Mouse (Mus musculus) retina, embryonic 14.5 days (tissue): ENCODE results near the gene Col8a2.

Experiments
- DNase-seq: peaks from one replicate; pipeline ENCODE4 v3.0.0-alpha.2; 2015; ENCODE audit warnings: low spot score

The Col8a2 gene

DNA sequence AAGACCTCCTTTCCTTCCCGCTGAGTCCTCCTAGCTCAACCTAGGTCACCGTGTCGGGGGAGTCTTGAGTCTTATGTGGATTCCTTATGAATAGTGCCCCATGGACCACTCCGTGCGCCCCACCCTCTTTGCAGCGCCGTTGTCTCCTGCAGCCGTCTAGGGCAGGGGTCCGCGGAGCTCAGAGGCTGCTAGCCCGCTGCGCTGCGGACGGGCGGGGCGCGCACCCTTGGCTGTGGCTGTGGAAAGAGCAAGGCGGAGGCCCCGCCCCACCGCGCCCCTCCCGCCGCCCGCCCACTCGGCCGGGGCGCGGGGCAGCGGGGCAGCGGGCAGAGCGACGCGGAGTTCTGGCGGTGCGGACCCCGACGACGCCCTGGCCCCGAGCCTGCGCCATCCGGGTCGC, at the start of gene Col8a2:
Col8a2 (plus strand) TSS at position 302 of the 400 bp plus-strand sequence.
- DNase-seq, result peak; percentile 39

DNA sequence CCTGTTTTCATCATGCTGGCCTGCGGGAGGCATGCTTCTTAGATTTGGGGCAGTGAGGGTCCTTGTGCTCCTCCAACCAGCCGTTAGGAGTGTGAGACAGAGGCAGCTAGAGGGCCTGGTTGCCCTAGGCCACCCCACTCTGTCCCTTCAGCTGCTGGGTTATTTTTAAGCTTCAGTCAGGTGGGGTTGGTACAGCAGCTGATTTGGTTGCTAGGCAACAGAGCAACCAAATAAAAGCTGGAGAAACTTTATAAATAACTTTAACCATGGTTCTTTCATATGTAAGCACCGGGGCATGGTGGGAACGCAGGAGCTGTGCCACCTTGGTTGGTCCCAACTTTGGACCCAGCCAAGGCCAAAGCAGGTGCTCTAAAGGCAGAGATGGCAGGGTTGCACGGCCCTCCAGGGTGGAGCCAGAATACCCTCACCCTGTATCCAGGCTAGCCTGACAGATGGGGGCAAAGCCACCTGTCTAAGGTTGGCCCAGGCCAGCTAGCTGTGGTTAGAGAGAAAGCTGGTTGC, 48.8 kb upstream of the Col8a2 start:
- DNase-seq, result no peak

DNA sequence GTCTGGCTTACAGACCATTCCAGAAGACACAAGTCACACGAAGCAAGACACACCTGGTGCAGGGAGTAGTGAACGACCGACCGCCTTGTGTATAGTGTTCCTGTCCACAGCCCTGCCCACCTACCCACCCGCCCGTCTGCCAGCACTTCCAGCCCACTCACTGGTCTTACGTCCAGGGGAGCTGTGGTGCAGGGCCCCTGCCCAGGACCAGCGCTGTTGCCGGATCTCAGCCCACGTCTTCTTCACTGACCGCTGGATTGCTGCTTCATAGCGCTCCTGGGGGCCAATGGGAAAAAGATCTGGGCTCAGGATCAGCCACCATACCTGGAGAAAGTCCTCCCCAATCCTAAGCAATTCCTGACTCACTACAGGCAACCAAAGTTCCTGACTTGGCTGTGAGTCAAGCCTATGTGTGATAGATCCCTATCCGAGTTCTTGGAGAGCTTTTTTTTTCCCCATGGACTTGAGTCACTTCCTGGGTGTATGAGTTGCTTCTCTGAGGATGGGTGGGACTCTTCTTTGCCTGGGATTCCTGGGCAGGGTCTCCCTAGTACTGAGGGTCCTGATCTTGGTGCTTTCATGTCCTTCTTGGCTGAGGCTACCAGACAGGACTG, 46.6 kb upstream of the Col8a2 start:
- DNase-seq, result no peak

DNA sequence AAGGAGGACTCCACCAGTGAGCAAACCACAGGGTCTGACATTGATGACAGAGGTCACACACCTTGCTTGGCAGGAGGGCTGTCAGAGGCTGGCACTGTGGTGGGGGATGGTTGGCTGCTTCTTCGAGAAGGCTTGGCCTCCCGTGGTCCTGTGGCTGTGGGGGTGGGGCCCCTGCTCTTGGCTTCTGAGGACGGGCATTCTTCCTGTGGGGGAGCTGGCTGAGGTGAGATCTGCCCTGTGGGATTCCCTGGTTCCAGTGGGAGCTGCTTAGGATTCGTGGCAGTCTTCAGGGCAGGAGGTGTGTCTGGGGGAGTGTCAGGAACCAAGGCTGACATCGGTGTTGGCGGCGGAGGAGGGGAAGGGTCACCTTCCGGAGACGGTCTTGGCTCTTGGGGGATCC, 44.6 kb upstream of the Col8a2 start:
- no peak for DNase-seq

DNA sequence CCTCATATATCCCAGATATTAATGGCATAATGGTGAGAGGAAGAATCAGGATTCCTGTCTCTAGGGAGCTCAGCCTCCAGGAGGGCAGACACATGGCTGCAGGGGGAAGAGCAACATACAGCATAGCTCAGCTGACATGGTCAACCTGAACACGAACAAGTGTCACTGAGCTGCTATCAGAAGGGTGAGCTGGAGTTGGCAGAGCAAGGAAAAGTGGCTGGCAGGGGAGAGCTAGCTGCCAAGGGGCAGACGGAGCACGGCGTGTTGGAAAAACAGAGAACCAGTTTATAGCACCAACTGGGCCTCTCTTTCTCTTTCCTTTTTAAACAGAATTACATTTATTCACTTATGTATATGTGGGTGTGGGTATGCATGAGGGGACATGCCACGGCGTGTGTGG, 44.1 kb upstream of the Col8a2 start:
- no peak for DNase-seq

DNA sequence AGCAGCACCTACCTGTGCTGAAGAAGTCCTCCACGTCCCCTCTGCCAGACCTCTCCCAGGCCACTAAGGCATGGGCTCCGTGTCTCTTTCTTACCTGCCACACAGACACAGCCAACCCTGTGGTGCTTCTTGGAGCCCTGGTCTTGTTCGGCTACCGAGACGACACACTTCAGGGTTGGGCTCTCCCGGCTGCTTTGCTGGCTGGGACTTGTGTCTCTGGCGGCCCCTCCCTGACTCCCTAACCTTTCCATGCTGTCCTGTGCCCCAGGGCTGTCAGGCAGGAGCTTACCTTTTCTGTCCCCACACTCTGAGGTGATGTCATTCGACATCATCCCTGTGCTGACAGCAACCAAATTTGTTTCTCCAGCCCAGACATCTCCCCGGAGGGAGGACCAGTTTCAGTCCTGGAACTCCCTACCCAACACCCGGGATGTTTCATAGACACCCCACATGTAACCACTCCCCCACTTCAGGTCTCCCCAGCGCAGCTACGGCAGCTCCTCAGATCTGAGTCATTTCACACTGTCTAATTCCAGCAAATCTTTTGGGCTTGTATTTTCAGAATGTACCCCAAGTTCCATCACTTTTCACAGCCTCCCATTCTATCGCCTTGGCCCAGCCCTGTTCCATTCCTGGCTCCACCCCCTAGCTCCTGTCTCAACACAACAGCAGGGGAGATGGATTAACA, 40.2 kb upstream of the Col8a2 start:
- DNase-seq, result no peak

DNA sequence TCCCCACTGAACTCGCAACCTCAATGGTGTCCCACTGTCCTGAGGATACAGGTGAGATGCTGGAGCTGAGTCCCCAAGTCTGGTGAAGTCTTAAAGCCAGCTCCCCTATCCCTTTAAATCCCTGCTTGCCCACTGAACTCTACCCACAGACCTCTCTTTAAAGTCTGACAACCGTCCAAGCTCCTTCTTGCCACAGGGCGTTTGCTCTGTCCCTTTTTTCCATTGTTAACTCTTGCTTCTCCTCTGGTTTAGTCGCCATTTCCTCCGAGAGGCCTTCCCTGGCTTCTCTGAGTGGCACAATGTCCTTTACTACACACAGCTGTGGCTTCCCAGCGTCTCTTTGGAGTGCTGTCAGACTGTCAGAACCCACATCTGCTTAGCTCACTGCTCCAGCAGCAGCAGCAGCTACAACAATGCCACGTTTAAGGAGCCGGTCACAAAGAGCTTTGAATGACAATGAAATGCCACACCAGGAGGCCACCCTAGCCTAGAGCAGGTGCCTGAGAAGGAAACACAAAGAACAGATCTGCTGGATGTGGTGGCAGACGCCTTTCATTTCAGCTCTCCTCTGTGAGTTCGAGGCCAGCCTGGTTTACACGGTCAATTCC, 38.2 kb upstream of the Col8a2 start:
- DNase-seq, result peak; percentile 53

DNA sequence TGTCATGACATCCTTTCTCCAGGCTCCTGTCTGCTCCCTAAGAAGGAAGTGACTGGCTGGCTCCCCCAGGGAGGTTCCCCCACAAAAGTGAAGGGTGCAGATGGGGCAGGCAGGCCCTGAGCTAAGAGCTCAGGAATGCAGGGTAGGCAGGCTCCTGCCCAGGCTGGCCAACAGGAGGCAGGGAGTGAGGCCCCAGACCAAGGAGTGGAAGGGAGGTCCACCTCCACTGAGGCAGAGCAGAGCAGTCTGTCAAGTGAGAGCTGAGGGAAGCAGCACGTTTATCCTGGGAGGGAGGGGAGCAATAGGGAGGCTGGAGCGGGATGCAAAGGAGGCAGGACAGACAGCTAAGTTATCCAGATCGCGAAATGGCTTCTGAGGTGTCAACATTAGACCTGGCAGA, 35.9 kb upstream of the Col8a2 start:
- no peak for DNase-seq

DNA sequence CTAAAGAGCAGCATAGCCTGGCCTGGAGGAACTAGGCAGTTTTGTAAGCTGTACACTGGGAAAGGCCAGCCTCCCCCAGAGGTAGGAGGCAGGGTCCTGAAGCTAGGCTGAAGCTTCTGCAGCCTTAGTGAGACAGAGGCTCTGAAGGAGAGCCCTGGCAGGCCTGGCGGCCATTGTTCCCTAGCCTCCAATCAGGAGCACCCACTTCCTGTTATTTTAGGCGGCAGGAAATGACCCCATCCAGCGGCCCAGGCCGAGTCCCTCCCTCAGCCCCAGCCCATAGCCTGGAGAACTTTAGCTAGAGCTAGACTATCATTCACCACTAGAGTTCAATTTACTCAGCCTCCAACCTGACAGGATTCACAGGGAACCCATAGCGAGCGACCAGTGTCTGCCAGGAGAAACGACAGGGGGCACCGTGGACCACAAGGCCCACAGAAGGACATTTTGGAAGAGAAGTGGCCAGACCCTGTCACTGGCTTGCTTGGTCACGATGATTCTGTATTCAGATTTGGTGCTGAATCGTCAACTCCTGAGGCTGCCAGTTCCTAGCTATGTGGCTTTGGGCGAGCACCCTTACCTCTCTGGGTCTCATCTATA, 34.8 kb upstream of the Col8a2 start:
- DNase-seq, result no peak

DNA sequence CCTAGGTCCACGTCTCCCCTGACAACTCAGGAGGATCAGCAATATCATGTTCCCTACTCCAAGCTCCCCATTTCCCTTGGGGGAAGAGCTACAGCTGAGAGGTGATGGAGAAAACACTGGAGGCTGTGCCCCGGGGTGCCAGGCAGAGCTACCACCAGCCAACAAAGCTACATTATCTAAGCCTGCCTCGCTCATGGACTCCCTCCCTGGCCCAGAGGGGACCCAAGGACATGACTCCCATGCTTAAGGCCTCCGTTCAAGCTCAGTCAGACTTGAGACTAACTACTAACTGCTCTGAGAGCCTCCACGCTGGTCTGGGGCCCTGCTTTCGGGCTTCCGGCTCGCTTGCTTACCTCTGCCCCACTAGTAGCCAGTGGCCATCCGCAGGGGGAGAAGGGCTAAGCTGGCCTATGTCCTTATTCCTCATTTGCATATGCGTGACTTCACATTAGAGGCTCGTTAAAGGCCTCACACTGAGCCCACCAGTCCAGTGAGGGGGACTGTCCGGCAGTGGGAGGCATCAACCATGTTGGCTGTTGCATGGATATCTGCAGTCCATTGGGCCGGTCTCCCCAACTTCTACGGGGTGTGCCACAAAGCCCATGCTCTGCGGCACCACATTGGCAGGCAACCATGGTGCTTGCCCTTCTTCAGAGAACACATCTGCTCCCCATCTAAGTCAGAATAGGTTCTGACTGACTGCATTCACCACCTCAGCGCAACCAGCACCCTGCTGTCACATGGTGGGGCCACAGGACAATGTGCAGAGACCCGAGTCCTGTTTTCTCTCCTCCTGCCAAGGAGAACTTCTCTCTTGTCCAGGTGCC, 34.0 kb upstream of the Col8a2 start:
- no peak for DNase-seq

DNA sequence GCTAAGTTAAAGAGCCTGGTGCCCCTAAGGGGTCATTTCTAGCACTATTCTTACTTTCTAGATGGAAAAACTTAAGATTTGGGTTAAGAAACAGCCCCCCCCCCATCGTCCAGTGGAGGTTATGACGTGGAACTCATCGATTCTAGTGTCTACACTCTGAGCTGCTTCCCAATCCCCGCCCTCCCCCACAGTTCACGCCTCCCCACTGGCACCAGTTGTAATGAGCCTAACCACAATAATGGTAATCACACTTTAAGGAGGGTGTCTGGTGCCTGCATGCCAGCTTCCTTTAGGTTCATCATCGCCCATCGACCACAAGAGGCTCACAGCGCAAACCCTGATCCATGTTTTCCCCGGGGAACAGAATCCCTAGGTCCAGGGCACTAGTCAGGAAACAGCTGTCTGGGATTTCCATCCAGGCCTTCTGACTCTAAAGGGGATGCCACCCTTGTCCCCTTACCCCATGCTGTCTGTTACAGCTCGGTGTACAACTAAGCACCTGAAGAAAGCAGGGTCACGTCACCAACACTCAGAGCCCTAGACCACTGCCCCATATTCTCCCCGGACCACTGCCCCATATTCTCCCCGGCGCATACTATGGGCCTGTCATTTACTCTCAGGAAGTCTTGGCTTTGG, 32.8 kb upstream of the Col8a2 start:
- no peak for DNase-seq

DNA sequence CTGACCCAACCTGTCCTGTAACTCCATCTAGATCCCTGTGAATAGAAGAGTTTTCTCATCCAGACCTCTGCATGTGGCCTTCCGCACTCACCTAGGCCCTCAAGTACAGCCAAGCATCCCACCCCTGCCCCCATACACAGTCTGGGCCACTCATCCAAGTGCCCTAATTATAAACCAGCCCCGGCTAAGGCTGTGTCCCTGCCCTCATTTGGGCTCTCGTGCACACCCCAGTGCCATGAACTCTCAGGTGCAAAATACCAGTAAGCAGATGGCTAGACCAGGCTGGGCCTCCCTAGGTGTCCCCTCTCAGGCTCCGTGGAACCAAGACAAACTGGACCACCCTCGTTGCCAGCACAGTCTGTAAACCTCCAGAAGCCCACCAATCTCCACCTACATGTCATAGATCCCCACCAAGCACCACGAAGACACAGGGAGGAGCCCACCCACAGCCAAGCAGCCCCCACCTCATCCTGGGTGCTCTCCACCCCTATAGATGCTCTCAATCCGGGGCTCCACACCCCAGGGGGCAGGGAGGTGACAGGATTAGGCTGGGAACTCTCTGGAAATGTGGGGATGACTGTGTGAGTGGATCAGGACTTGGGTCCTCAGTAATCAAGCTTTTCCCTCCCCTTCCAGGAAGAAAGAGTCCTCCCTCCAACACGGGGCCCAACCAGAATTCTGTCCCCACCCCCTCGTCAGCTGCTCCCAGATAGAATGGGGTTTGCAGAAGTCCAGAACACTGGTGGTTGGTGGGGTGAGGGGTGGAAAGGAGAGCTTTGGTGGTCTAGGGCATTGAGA, 32.1 kb upstream of the Col8a2 start:
- peak; percentile 28 for DNase-seq

DNA sequence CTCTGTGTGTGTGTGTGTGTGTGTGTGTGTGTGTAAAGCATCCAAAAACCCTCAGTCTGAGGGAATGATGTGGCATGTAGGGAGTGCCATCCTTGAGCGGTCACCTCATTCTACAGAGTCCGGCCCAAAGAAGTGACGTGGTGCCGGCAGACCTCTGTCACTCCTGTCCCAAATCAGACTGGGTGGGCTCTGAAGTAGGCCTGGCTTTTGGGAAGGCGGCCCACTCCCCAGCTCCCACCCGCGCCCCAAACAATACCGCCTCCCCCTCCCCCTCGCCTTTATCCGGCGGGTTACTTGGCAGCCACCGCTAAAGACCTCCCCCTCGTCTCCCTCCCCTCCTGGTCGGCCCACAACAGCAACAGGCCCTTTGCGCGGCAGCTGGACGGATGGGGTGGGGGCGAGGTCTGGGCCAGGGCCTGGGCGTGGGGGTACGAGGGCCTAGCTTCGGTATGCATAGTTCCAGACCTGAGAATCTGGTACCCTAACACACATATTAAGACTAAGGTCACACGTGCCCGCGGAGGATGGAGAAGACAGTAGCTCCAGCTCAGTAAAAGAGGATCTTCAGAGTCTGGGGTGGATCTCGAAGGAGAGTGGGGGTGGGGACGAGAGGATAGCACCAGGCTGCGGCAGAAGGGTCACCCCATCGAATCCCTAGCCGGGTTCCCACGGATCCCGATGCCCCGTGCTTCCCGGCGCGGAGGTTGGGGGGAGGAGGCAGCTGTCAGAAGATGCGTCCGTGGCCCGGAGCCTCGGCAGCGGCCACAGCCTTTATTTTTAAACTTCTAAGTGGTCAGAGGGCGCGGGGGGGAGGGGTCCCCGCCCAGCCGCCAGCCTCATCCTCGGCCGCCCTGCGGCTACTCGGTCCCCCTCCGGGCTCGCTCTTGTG, 31.2 kb upstream of the Col8a2 start:
- DNase-seq, result peak; percentile 56

DNA sequence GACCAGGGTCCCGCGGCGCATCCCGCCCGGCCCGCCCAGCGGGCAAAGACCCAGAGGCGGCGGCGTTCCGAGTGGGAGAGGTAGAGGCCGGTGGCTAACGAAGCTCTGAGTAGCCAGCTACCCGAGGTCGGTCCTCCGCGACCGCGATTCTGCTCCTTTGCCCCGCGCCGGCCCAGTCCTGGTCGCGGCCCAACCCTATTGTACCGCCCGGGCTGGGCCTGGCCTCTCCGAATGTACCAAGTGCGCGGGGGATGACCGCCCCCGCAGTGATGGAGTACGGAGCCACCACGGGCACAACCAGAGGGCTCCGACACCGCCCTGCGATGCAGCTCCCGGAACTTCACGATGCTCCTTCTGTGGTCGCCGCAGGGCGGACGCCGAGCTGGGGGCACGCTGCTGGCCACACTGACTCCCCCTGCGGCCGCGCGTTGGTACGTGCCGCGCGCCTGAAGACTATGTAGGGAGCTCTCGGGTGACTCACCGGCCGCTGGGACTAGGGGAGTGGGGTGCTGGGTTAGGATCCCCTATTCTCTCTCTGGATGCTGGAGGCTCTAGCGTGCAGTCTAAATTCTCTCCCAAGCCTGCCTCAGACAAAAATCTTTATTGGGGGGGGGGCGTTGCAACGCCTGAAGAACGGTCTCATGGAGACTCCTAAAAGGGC, 30.3 kb upstream of the Col8a2 start, which contains the start of gene Map7d1:
Map7d1 (minus strand) TSS at position 213 of the 661 bp plus-strand sequence.
- DNase-seq, result peak; percentile 87

DNA sequence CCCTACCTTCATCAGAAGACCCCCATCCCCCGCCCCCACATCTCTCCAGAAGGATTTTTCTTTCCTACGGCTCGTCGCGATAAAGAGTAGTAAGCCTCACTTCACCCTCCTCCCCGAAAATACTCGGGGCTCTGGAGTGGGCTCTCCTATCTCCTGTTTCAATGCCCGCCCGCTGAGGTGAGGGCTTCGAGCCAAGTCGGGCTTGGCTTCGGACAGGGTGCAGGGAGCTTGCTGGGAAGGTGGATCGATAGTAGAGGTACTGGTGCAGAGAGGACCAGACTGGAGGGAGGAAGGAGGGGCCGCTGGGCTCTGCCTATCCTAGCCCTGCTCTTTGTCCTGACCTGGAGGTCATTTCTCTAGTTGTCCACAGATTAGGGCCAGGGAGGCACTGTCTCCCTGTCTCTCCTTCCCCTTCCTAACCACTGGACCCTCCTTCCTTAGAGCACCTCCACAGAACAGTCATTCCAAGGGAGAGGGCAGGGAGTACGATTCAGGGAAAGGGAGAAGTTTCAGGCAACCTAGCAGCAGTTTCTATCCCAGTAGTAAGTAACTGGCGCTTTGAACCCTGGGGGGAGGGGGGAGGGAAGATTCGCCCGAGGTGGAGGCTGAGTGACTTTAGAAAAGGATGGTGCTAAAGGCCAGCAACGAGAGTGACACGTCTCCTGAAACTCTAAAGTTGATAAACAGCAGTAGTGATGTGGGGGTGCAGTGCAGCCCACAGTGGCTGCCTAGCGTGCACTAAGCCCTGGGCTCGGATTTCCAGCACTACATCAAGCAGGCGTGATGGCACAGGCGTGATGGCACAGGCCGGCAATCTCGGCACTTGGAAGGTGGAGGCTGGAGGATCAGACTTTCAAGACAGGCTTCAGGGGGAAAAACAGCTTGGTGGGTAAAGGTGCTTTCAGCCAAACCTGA, 29.4 kb upstream of the Col8a2 start:
- DNase-seq, result peak; percentile 59

DNA sequence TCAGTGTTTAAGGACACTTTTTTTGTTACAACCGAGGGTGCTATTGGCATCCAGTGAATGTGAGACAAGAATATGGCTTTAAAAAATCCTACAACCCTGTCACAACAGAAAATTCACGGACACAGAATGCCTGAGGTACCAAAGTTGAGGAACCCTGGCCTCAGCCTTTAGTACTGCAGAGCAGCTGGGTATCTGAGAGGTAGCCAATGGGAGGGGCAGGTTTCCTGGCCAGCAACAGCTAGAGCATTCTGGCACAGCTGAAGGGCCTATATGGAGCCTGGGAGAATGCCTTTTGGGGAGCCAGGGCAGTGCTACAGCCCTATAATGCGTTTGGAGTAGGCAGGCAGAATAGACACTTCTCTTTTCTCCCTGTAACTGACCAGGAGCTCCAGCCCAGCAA, 27.5 kb upstream of the Col8a2 start:
- DNase-seq, result no peak

DNA sequence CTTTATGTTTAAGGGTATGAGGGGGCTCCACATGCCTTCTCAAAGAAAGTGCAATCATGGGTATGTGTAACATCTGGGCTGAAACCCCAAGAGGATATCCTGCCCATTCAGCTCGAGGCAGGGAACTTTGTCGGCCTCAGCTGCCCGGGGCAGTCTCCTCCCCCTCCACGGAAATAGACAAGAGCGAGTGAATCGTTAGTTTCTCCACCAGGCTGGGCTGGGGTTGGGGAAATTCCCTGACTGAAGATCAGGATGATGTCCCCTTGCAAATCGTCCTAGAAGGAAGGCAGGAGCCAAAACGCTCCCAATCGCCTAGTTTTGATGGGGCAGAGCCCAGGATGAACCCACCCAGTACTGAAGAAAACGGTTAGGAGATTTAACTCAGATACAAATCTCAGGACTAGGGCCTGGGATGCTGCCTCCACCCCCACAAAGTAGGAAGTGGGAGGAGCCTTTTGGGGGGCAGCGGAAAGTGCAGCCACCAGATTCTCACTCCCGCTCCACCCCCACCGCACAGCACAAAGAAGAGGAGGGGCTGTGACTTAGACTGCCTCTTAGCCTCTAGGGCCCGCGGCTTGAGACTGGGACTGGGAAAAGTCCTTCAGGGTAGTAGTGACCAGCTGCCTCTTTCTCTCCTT, 27.0 kb upstream of the Col8a2 start:
- DNase-seq, result peak; percentile 56
